Mouse (Mus musculus) limb, embryonic 11.5 days (tissue): ENCODE data around the gene Wdr83os. TPM values are rescaled to one million over a fixed set of nuclear protein-coding genes. Genes with fewer than 3 reads are reported as not detected.

Experiments
- ATAC-seq: fragments of 200-750 bp; cut with Nextera tagmentation; 2 replicates; pipeline ENCODE4 v1.8.0; 2017; ENCODE audit warnings: low read depth; ENCODE audit not compliant: insufficient number of reproducible peaks, low FRiP score, low TSS enrichment
- DNase-seq: peaks from one replicate; pipeline ENCODE4 v3.0.0-alpha.2; 2015; ENCODE audit warnings: low spot score
- H3K27ac ChIP-seq: fragments of 300-500 bp; sonication (generic); replicated peaks from 2 replicates; pipeline ENCODE4 v1.5.1; 2014; ENCODE audit warnings: low read depth, mild to moderate bottlenecking, low read length
- H3K27me3 ChIP-seq: fragments of 300-500 bp; sonication (generic); 2 replicates; pipeline ENCODE4 v1.6.1; 2014; ENCODE audit warnings: mild to moderate bottlenecking, low read length, mixed read lengths; ENCODE audit not compliant: control insufficient read depth, insufficient read depth
- H3K36me3 ChIP-seq: fragments of 300-500 bp; sonication (generic); 2 replicates; pipeline ENCODE4 v1.6.1; 2014; ENCODE audit warnings: mild to moderate bottlenecking, low read length, moderate library complexity, mixed read lengths; ENCODE audit not compliant: control insufficient read depth, insufficient read depth
- H3K4me1 ChIP-seq: fragments of 300-500 bp; sonication (generic); 2 replicates; pipeline ENCODE4 v1.6.1; 2014; ENCODE audit warnings: low read length, mixed read lengths; ENCODE audit not compliant: control insufficient read depth, insufficient read depth
- H3K4me2 ChIP-seq: fragments of 300-500 bp; sonication (generic); 2 replicates; pipeline ENCODE4 v1.6.1; 2014; ENCODE audit warnings: low read depth, mild to moderate bottlenecking, moderate library complexity; ENCODE audit not compliant: severe bottlenecking
- H3K4me3 ChIP-seq: fragments of 300-500 bp; sonication (generic); 2 replicates; pipeline ENCODE4 v1.5.1; 2014; ENCODE audit warnings: low read depth, low read length
- H3K9ac ChIP-seq: fragments of 300-500 bp; sonication (generic); 2 replicates; pipeline ENCODE4 v1.6.1; 2014; ENCODE audit warnings: mild to moderate bottlenecking, low read length
- H3K9me3 ChIP-seq: fragments of 300-500 bp; sonication (generic); 2 replicates; pipeline ENCODE4 v1.6.1; 2016; ENCODE audit warnings: low read length; ENCODE audit not compliant: control insufficient read depth
- WGBS: fragments of 180-500 bp; shearing (Covaris S2); extraction: QIAGEN DNeasy Blood & Tissue Kit; methylation state at CpG from one replicate; pipeline ENCODE4 v1.1.7; 2014; 5-methylcytosine and 5-hydroxymethylcytosine counted together
- polyA plus RNA-seq: library from polyadenylated mRNA; unstranded; fragments of >200 nt; fragmentation: Nextera tagmentation; extraction: Ambion mirVana; gene quantifications from 2 replicates; pipeline ENCODE4 v1.2.1, GENCODE M21; 2014

The Wdr83os gene
- polyA plus RNA-seq: 112 and 115 TPM in 2 replicates

GRCm38 (mm10) chr8:85080532-85081215, at the start of gene Wdr83os:
TSS of gene Wdr83os (plus strand) at chr8:85080740.
- H3K9me3 ChIP-seq: no peaks in the 10 kb centered on the region
- ATAC-seq: peak; percentile 2; the same call in 1 of the 2 replicates
- peak within 1 kb of the TSS; percentile 83 for H3K9ac ChIP-seq
- no peaks in the 10 kb centered on the region for H3K27me3 ChIP-seq
- no peak within 1 kb of the TSS; the same call in 1 of the 2 replicates for H3K27ac ChIP-seq
- peak; percentile 75 for DNase-seq
- H3K4me3 ChIP-seq: peak within 1 kb of the TSS; percentile 82
- peaks cover 4% of the 10 kb centered on the region for H3K36me3 ChIP-seq
- peaks cover 12% of the 10 kb centered on the region; the same call in 1 of the 2 replicates for H3K4me1 ChIP-seq
- under 1% methylated on average over 30 of the region's 30 CpGs for WGBS
- peak within 1 kb of the TSS; percentile 75 for H3K4me2 ChIP-seq

GRCm38 (mm10) chr8:85032622-85033311, 47.8 kb upstream of the Wdr83os start:
- 85% methylated on average over 4 of the region's 4 CpGs for WGBS
- Histone ChIP-seq H3K27me3 (no peaks in the 10 kb centered on the region), H3K27ac (no peak overlapping the region), H3K36me3 (peaks cover 19% of the 10 kb centered on the region), H3K9ac (no peak overlapping the region), H3K9me3 (no peaks in the 10 kb centered on the region), H3K4me1 (peaks cover 14% of the 10 kb centered on the region; the same call in 1 of the 2 replicates), H3K4me2 (no peak overlapping the region), H3K4me3 (no peak overlapping the region)
- no peak for DNase-seq
- ATAC-seq: no peak

GRCm38 (mm10) chr8:85033867-85034266, 46.7 kb upstream of the Wdr83os start:
- 62% methylated on average over 1 of the region's 1 CpGs for WGBS
- no peak for ATAC-seq
- H3K4me3 ChIP-seq: no peak overlapping the region

GRCm38 (mm10) chr8:85034764-85035163, 45.8 kb upstream of the Wdr83os start:
- 5% methylated on average over 13 of the region's 13 CpGs for WGBS

More at GRCm38 (mm10) chr8:85033867-85034266, 46.7 kb upstream of the Wdr83os start:
- Histone ChIP-seq H3K9ac (no peak overlapping the region), H3K36me3 (peaks cover 19% of the 10 kb centered on the region), H3K4me1 (peaks cover 8% of the 10 kb centered on the region; the same call in 1 of the 2 replicates), H3K9me3 (no peaks in the 10 kb centered on the region), H3K27me3 (no peaks in the 10 kb centered on the region), H3K27ac (no peak overlapping the region), H3K4me2 (no peak overlapping the region)
- DNase-seq: no peak

GRCm38 (mm10) chr8:85035165-85035727, 45.3 kb upstream of the Wdr83os start:
- Histone ChIP-seq H3K9me3 (no peaks in the 10 kb centered on the region), H3K4me2 (peak overlapping the region; percentile 65), H3K27me3 (no peaks in the 10 kb centered on the region), H3K4me3 (peak overlapping the region; percentile 63), H3K36me3 (peaks cover 12% of the 10 kb centered on the region; the same call in 1 of the 2 replicates), H3K27ac (no peak overlapping the region), H3K9ac (peak overlapping the region; percentile 49), H3K4me1 (peaks cover 9% of the 10 kb centered on the region; the same call in 1 of the 2 replicates)
- DNase-seq (no peak), ATAC-seq (no peak)
- WGBS: 8% methylated on average over 12 of the region's 12 CpGs

More at GRCm38 (mm10) chr8:85034764-85035163, 45.8 kb upstream of the Wdr83os start:
- peak; percentile 86 for DNase-seq
- Histone ChIP-seq H3K9me3 (no peaks in the 10 kb centered on the region), H3K4me3 (peak overlapping the region; percentile 63), H3K4me1 (peaks cover 9% of the 10 kb centered on the region; the same call in 1 of the 2 replicates), H3K27me3 (no peaks in the 10 kb centered on the region), H3K4me2 (peak overlapping the region; percentile 65), H3K9ac (peak overlapping the region; percentile 40; the same call in 1 of the 2 replicates), H3K36me3 (peaks cover 15% of the 10 kb centered on the region; the same call in 1 of the 2 replicates), H3K27ac (no peak overlapping the region)
- no peak for ATAC-seq

- H3K27me3 ChIP-seq: no peaks in the 10 kb centered on the region
- H3K4me1 ChIP-seq: peaks cover 9% of the 10 kb centered on the region; the same call in 1 of the 2 replicates
- peak overlapping the region; percentile 72 for H3K27ac ChIP-seq
- no peaks in the 10 kb centered on the region for H3K9me3 ChIP-seq
- ATAC-seq (0 out of 2 replicates have a peak, but pooled peaks have one; percentile 3), DNase-seq (peak; percentile 58)
- peaks cover 14% of the 10 kb centered on the region for H3K36me3 ChIP-seq
- WGBS: under 1% methylated on average over 15 of the region's 15 CpGs
- peak overlapping the region; percentile 63 for H3K4me3 ChIP-seq
- peak overlapping the region; percentile 65 for H3K4me2 ChIP-seq
- H3K9ac ChIP-seq: peak overlapping the region; percentile 49
These were observed 44.7 kb upstream of the Wdr83os start for GRCm38 (mm10) chr8:85035728-85036310.

- DNase-seq (no peak), ATAC-seq (peak; percentile 37)
- Histone ChIP-seq H3K36me3 (peaks cover 17% of the 10 kb centered on the region), H3K4me3 (peak overlapping the region; percentile 63), H3K9ac (peak overlapping the region; percentile 49), H3K4me1 (peaks cover 9% of the 10 kb centered on the region; the same call in 1 of the 2 replicates), H3K4me2 (peak overlapping the region; percentile 65), H3K27me3 (no peaks in the 10 kb centered on the region), H3K27ac (peak overlapping the region; percentile 72), H3K9me3 (no peaks in the 10 kb centered on the region)
- 0% methylated on average over 9 of the region's 9 CpGs for WGBS
These were observed 44.2 kb upstream of the Wdr83os start for GRCm38 (mm10) chr8:85036381-85036717.
